Mouse (Mus musculus): ENCODE measurements around the gene 3110082I17Rik.
"Not testable (repeated sequence)": the region's sequence is repeated elsewhere in the genome, so short reads cannot be mapped to it uniquely, and the experiment has no call there.

The 3110082I17Rik gene

GRCm38 (mm10) chr5:139351628-139352027, 108.7 kb downstream of the 3110082I17Rik start:
- no peak for DNase-seq (ENCODE audit: low spot score)

GRCm38 (mm10) chr5:139351134-139351533, 109.2 kb downstream of the 3110082I17Rik start, which contains the start of gene Cox19:
Gene Cox19 (minus strand): TSS chr5:139351418.
- no peak for DNase-seq (ENCODE audit: low spot score)

GRCm38 (mm10) chr5:139349713-139350112, 110.6 kb downstream of the 3110082I17Rik start:
- DNase-seq (ENCODE audit: low spot score): no peak

- DNase-seq (ENCODE audit: low spot score): no peak
These were observed 113.1 kb downstream of the 3110082I17Rik start for GRCm38 (mm10) chr5:139347225-139347624.

- DNase-seq (ENCODE audit: low spot score): no peak
These were observed 115.0 kb downstream of the 3110082I17Rik start for GRCm38 (mm10) chr5:139345364-139345714.

GRCm38 (mm10) chr5:139344687-139345363, 115.5 kb downstream of the 3110082I17Rik start:
- DNase-seq (ENCODE audit: low spot score): peak; percentile 95

- peak; percentile 74 for DNase-seq (ENCODE audit: low spot score)
These were observed 116.2 kb downstream of the 3110082I17Rik start for GRCm38 (mm10) chr5:139344021-139344686.

- no peak for DNase-seq (ENCODE audit: low spot score)
These were observed 121.4 kb downstream of the 3110082I17Rik start for GRCm38 (mm10) chr5:139338891-139339290.

GRCm38 (mm10) chr5:139338403-139338802, 121.9 kb downstream of the 3110082I17Rik start:
- no peak for DNase-seq (ENCODE audit: low spot score)

GRCm38 (mm10) chr5:139337826-139338370, 122.4 kb downstream of the 3110082I17Rik start:
- DNase-seq (ENCODE audit: low spot score): no peak

GRCm38 (mm10) chr5:139335634-139336033, 124.7 kb downstream of the 3110082I17Rik start:
- no peak for DNase-seq (ENCODE audit: low spot score)

- not testable (repeated sequence) for DNase-seq (ENCODE audit: low spot score)
These were observed 125.9 kb downstream of the 3110082I17Rik start for GRCm38 (mm10) chr5:139334394-139334793.

- DNase-seq (ENCODE audit: low spot score): no peak
These were observed 126.9 kb downstream of the 3110082I17Rik start for GRCm38 (mm10) chr5:139333301-139334013.

GRCm38 (mm10) chr5:139332590-139333272, 127.6 kb downstream of the 3110082I17Rik start:
- DNase-seq (ENCODE audit: low spot score): no peak

GRCm38 (mm10) chr5:139331742-139332141, 128.6 kb downstream of the 3110082I17Rik start:
- DNase-seq (ENCODE audit: low spot score): peak; percentile 79

GRCm38 (mm10) chr5:139330766-139331165, 129.6 kb downstream of the 3110082I17Rik start:
- DNase-seq (ENCODE audit: low spot score): no peak

- no peak for DNase-seq (ENCODE audit: low spot score)
These were observed 132.7 kb downstream of the 3110082I17Rik start for GRCm38 (mm10) chr5:139327634-139328020.

GRCm38 (mm10) chr5:139326986-139327633, 133.2 kb downstream of the 3110082I17Rik start:
- DNase-seq (ENCODE audit: low spot score): no peak

GRCm38 (mm10) chr5:139326111-139326696, 134.1 kb downstream of the 3110082I17Rik start:
- no peak for DNase-seq (ENCODE audit: low spot score)

GRCm38 (mm10) chr5:139325395-139325966, 134.8 kb downstream of the 3110082I17Rik start, which contains the start of gene Adap1:
Gene Adap1 (minus strand): TSS chr5:139325622.
- DNase-seq (ENCODE audit: low spot score): no peak
